Mouse (Mus musculus) heart, embryonic 15.5 days (tissue): Measurements from ENCODE around the gene Tep1. TPM values are rescaled to one million over a fixed set of nuclear protein-coding genes. Genes with fewer than 3 reads are reported as not detected.

Experiments used
- ATAC-seq: fragments of 200-750 bp; cut with Nextera tagmentation; replicated peaks from 2 replicates; pipeline ENCODE4 v1.8.0; 2017; ENCODE audit warnings: low read depth, moderate TSS enrichment; ENCODE audit not compliant: insufficient number of reproducible peaks, insufficient read depth, low FRiP score
- H3K27ac ChIP-seq: fragments of 300-500 bp; sonication (generic); 2 replicates; pipeline ENCODE4 v1.5.1; 2015; ENCODE audit warnings: mild to moderate bottlenecking, inconsistent platforms
- H3K27me3 ChIP-seq: fragments of 300-500 bp; sonication (generic); 2 replicates; pipeline ENCODE4 v1.6.1; 2015; ENCODE audit warnings: inconsistent platforms
- H3K36me3 ChIP-seq: fragments of 300-500 bp; sonication (generic); 2 replicates; pipeline ENCODE4 v1.6.1; 2015; ENCODE audit warnings: mild to moderate bottlenecking, inconsistent platforms
- H3K4me1 ChIP-seq: fragments of 300-500 bp; sonication (generic); replicated peaks from 2 replicates; pipeline ENCODE4 v1.6.1; 2015; ENCODE audit warnings: inconsistent platforms
- H3K4me2 ChIP-seq: fragments of 300-500 bp; sonication (generic); 2 replicates; pipeline ENCODE4 v1.6.1; 2015; ENCODE audit warnings: inconsistent platforms, mild to moderate bottlenecking, moderate library complexity
- H3K4me3 ChIP-seq: fragments of 300-500 bp; sonication (generic); 2 replicates; pipeline ENCODE4 v1.5.1; 2015; ENCODE audit warnings: mild to moderate bottlenecking, inconsistent platforms
- H3K9ac ChIP-seq: fragments of 300-500 bp; sonication (generic); 2 replicates; pipeline ENCODE4 v1.6.1; 2015; ENCODE audit warnings: mild to moderate bottlenecking, inconsistent platforms
- H3K9me3 ChIP-seq: fragments of 300-500 bp; sonication (generic); replicated peaks from 2 replicates; pipeline ENCODE4 v1.6.1; 2016; ENCODE audit warnings: inconsistent platforms
- WGBS: fragments of 180-500 bp; shearing (Covaris S2); methylation state at CpG from one replicate; pipeline ENCODE4 v1.1.7; 2015; ENCODE audit warnings: mixed read lengths; 5-methylcytosine and 5-hydroxymethylcytosine counted together
- polyA plus RNA-seq: library from polyadenylated mRNA; unstranded; fragments of >200 nt; fragmentation: Nextera tagmentation; extraction: Ambion mirVana; gene quantifications from 2 replicates; pipeline ENCODE4 v1.2.1, GENCODE M21; 2015

Gene Tep1
- polyA plus RNA-seq, 1 experiment from 2014 or later = 4.8 TPM

GRCm38 (mm10) chr14:50895407-50895806 lies 25.0 kb upstream of the Tep1 start:
- no peak for ATAC-seq
- Histone ChIP-seq H3K9ac (no peak overlapping the region), H3K4me1 (peaks cover 20% of the 10 kb centered on the region), H3K4me3 (no peak overlapping the region), H3K27ac (no peak overlapping the region), H3K27me3 (peaks cover 9% of the 10 kb centered on the region; the same call in 1 of the 2 replicates), H3K9me3 (no peaks in the 10 kb centered on the region), H3K36me3 (no peaks in the 10 kb centered on the region), H3K4me2 (no peak overlapping the region)

DNA sequence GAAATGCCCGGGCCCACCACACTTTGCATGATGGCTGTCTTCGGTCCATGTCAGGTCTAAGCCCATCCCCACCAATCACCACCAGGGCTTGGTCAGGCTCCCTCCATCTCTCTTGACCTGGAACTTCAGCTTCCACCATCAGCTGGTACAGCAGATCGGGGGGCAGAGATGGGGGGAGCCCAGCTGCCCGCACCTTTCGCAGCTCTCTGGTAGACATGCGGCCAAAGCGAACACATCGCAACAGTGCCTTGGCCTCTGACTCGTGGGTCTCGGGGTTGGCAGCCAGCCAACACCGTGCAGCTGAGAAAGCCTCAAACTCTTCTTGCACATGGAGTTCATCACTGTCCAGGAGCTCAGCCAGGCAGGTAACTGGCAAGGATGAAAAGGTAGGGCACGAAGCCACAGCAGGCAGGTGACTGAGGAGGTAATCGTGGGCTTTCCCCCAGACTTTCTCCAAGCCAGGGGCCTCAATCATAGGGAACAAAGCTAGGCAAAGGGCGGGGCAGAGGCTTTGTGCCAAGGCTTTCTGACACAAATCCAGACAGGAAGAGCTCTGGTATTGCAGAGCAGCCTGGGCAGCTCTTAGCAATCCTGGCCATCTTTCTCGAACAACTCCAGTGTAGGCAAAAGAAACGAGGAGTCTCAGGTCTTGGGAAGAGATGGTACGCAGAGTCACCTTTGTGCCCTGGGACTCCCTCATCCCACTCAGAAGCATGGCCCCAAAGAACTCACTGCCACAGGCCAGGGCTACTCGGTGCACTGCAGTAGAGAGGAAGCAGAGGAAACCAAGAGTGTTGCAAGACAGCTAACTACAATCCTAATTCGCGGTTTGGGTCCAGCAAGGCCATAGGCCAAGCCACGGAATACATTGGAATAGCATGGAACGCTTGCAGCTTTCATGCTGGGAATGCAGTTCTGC lies 22.4 kb upstream of the Tep1 start:
- Histone ChIP-seq H3K4me1 (peaks cover 20% of the 10 kb centered on the region), H3K4me2 (no peak overlapping the region), H3K36me3 (no peaks in the 10 kb centered on the region), H3K27ac (no peak overlapping the region), H3K4me3 (no peak overlapping the region), H3K9me3 (no peaks in the 10 kb centered on the region), H3K9ac (no peak overlapping the region), H3K27me3 (peaks cover 9% of the 10 kb centered on the region; the same call in 1 of the 2 replicates)
- no peak for ATAC-seq
- 73% methylated on average over 22 of the region's 22 CpGs for WGBS

GRCm38 (mm10) chr14:50892091-50892490 lies 21.7 kb upstream of the Tep1 start:
- Histone ChIP-seq H3K9me3 (no peaks in the 10 kb centered on the region), H3K27ac (no peak overlapping the region), H3K4me1 (peaks cover 15% of the 10 kb centered on the region), H3K36me3 (no peaks in the 10 kb centered on the region), H3K27me3 (peaks cover 7% of the 10 kb centered on the region; the same call in 1 of the 2 replicates), H3K4me2 (no peak overlapping the region), H3K4me3 (no peak overlapping the region), H3K9ac (no peak overlapping the region)
- 89% methylated on average over 7 of the region's 7 CpGs for WGBS
- ATAC-seq = no peak

- no peak overlapping the region for H3K4me2 ChIP-seq
- no peaks in the 10 kb centered on the region for H3K36me3 ChIP-seq
- no peak overlapping the region for H3K9ac ChIP-seq
- no peak for ATAC-seq
- no peak overlapping the region for H3K4me3 ChIP-seq
- no peak overlapping the region for H3K27ac ChIP-seq
- peaks cover 11% of the 10 kb centered on the region for H3K4me1 ChIP-seq
- no peaks in the 10 kb centered on the region for H3K9me3 ChIP-seq
- peaks cover 2% of the 10 kb centered on the region; the same call in 1 of the 2 replicates for H3K27me3 ChIP-seq
- WGBS = 87% methylated on average over 8 of the region's 8 CpGs
Observed at GRCm38 (mm10) chr14:50891621-50892020, 21.3 kb upstream of the Tep1 start.

GRCm38 (mm10) chr14:50876236-50876950 lies 6.0 kb upstream of the Tep1 start:
- 84% methylated on average over 6 of the region's 6 CpGs for WGBS
- Histone ChIP-seq H3K4me2 (no peak overlapping the region), H3K4me1 (no peaks in the 10 kb centered on the region), H3K9ac (no peak overlapping the region), H3K27ac (no peak overlapping the region), H3K36me3 (no peaks in the 10 kb centered on the region), H3K9me3 (no peaks in the 10 kb centered on the region), H3K27me3 (no peaks in the 10 kb centered on the region), H3K4me3 (no peak overlapping the region)
- no peak for ATAC-seq

DNA sequence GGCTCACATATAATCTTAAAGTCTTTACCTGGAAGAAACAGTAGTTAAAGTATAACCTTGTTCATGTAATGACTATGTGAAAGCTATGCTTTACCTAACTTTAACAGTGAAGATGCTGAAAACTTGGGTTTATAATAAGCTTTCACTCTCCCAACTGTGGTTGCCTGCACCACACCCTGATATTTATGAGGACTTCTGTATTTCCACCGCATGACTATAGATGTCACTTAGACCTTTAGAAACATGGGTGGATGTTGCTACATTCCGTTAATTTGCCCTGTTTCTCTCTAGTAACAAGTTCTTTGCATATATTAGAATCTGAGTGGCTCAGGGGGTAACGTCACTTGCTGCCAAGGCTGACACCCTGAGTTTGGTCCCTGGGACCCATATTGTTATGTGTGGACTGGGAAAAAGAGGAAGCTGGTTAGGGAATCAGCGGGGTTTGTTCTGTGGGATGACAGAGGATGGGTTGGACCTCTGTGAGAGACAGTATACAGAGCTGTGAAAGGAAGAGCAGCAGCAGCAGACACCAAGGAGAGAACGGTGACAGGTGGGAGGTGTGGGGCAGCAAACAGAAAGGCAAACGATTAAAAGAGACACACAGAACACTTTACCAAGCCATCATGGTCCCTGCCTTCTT lies 5.4 kb upstream of the Tep1 start:
- no peak overlapping the region for H3K27ac ChIP-seq
- no peaks in the 10 kb centered on the region for H3K36me3 ChIP-seq
- no peaks in the 10 kb centered on the region for H3K27me3 ChIP-seq
- 75% methylated on average over 6 of the region's 6 CpGs for WGBS
- no peak overlapping the region for H3K4me2 ChIP-seq
- H3K9me3 ChIP-seq = no peaks in the 10 kb centered on the region
- no peak overlapping the region for H3K9ac ChIP-seq
- peaks cover 2% of the 10 kb centered on the region; the same call in 1 of the 2 replicates for H3K4me1 ChIP-seq
- no peak overlapping the region for H3K4me3 ChIP-seq
- ATAC-seq = no peak

DNA sequence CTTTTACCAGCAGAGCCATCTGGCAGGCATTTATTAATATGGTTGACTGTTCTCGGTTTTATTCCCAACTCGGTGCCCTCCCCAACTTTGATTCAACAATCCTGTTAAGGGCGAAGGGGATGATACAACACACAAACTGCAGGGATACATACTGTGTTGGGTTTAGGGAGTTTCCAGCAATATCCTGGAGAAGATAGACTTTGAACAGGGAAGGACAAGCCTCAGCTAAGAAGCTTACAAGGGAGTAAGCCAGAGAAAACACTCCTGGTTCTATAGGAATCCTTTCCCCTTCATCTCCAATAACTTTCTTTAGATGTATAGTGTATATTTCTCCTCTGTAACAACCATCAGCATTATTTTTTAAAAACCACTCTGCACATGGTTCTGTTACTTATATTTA lies 4.8 kb upstream of the Tep1 start:
- Histone ChIP-seq H3K27ac (no peak overlapping the region), H3K9me3 (no peaks in the 10 kb centered on the region), H3K9ac (no peak overlapping the region), H3K36me3 (no peaks in the 10 kb centered on the region), H3K4me1 (peaks cover 4% of the 10 kb centered on the region; the same call in 1 of the 2 replicates), H3K4me2 (no peak overlapping the region), H3K27me3 (no peaks in the 10 kb centered on the region), H3K4me3 (no peak overlapping the region)
- no peak for ATAC-seq
- WGBS = 87% methylated on average over 3 of the region's 3 CpGs

DNA sequence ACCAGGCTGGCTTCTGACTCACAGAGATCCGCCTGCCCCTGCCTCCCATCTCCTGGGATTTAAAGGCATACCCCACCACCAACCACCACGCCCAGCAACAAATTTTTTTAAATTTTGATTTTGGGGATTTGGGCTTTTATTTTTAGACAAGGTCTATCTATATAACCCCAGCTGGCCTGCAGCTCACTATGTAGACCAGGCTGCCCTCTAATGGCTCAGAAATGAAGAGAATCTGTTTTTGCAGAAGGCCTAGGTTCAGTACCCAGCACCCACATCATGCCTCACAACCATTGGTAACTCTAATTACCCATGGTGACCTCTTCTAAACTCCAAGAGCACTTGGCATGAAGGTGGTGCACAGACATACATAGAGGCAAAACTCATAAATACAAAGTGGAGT lies 924 bp upstream of the Tep1 start:
- no peak for ATAC-seq

DNA sequence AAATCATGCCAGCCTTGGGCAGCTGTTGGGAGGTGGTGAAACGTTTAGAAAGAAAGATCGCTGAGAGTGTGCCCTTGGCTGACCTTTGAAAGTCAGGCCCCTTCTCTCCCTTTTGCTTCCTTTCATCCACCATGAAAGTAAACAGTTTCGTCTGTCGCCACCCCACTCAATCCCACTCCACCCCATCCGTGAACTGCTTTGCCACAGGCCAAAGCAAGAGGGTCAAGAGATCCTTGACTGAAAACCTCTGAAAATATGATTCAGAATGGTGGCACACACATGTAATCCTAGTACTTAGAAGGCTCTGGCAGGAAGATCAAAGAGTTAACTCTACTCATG lies 414 bp upstream of the Tep1 start:
- peak; percentile 14 for ATAC-seq
- no peaks in the 10 kb centered on the region for H3K27me3 ChIP-seq
- H3K4me1 ChIP-seq = peaks cover 4% of the 10 kb centered on the region; the same call in 1 of the 2 replicates
- peaks cover 3% of the 10 kb centered on the region; the same call in 1 of the 2 replicates for H3K36me3 ChIP-seq
- H3K9ac ChIP-seq = peak overlapping the region; percentile 75
- peak overlapping the region; percentile 84 for H3K27ac ChIP-seq
- H3K4me2 ChIP-seq = peak overlapping the region; percentile 66
- WGBS = 20% methylated on average over 5 of the region's 5 CpGs
- peak overlapping the region; percentile 76 for H3K4me3 ChIP-seq
- H3K9me3 ChIP-seq = no peaks in the 10 kb centered on the region

More for the DNA sequence above, 924 bp upstream of the Tep1 start:
- Histone ChIP-seq H3K4me3 (no peak overlapping the region), H3K4me1 (peaks cover 4% of the 10 kb centered on the region; the same call in 1 of the 2 replicates), H3K27me3 (no peaks in the 10 kb centered on the region), H3K36me3 (peaks cover 3% of the 10 kb centered on the region; the same call in 1 of the 2 replicates), H3K4me2 (no peak overlapping the region), H3K9me3 (no peaks in the 10 kb centered on the region), H3K9ac (no peak overlapping the region), H3K27ac (no peak overlapping the region)
- 85% methylated on average over 2 of the region's 2 CpGs for WGBS

DNA sequence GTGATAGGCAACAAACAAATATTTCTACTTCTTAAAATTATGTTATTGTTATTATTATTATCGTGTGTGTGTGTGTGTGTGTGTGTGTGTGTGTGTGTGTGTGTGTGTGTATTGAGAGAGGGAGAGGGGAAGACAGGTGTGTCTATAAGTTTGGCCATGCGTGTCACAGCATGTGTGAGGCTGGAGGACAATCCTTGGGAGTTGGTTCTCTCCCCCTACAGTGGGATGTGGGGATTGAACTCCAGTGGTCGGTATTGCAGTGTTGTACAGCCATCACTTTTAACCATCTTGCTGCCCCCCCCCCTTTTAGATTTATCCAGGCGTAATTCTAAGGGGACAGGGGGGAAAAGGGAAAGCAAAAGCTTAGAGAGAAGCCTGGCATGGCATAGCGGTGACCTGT lies 1.7 kb downstream of the Tep1 start:
- ATAC-seq = no peak
- H3K4me2 ChIP-seq = no peak overlapping the region
- peaks cover 3% of the 10 kb centered on the region; the same call in 1 of the 2 replicates for H3K36me3 ChIP-seq
- 86% methylated on average over 5 of the region's 5 CpGs for WGBS
- no peaks in the 10 kb centered on the region for H3K9me3 ChIP-seq
- H3K27ac ChIP-seq = no peak overlapping the region
- no peak overlapping the region for H3K4me3 ChIP-seq
- H3K9ac ChIP-seq = no peak overlapping the region
- peaks cover 4% of the 10 kb centered on the region; the same call in 1 of the 2 replicates for H3K4me1 ChIP-seq
- no peaks in the 10 kb centered on the region for H3K27me3 ChIP-seq

DNA sequence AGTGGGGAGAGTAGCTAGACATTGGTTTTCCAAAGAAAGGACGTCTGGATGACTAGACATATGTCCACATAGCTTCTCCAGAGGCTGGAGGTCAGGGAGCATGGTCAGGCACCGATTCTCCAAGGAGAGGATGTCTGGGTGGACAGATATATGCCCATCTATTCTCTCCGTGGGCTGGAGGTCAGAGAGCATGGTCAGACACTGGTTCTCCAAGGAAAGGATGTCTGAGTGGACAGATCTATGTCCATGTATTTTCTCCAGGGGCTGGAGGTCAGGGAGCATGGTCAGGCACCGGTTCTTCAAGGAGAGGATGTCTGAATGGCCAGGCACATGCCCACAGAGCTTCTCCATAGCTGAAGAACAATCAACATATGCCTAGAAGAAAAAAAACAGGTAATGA lies 2.1 kb downstream of the Tep1 start:
- peaks cover 4% of the 10 kb centered on the region; the same call in 1 of the 2 replicates for H3K4me1 ChIP-seq
- H3K9me3 ChIP-seq = no peaks in the 10 kb centered on the region
- H3K27ac ChIP-seq = no peak overlapping the region
- H3K4me3 ChIP-seq = no peak overlapping the region
- no peaks in the 10 kb centered on the region for H3K27me3 ChIP-seq
- WGBS = 68% methylated on average over 4 of the region's 4 CpGs
- no peak overlapping the region for H3K4me2 ChIP-seq
- H3K9ac ChIP-seq = no peak overlapping the region
- no peak for ATAC-seq
- peaks cover 3% of the 10 kb centered on the region; the same call in 1 of the 2 replicates for H3K36me3 ChIP-seq
